Mouse (Mus musculus) adrenal gland, adult 8-10 months (tissue): ENCODE results near the gene Hip1r. TPM values are rescaled to one million over a fixed set of nuclear protein-coding genes. Genes with fewer than 3 reads are reported as not detected.

Experiments used
- DNase-seq: peaks from one replicate; pipeline ENCODE4 v3.0.0; 2022
- total RNA-seq, 4 experiments: library from RNA; stranded (reverse); gene quantifications; 2 replicates each; pipeline ENCODE4 v1.2.4; 2022

The Hip1r gene
- total RNA-seq, 4 experiments from 2014 or later, result 13.2 to 29.8 (median 22.8) TPM

- DNase-seq, result no peak
Measured at GRCm38 (mm10) chr5:124018651-124019050, 45.2 kb downstream of the Hip1r start.

GRCm38 (mm10) chr5:124019348-124020216 lies 46.2 kb downstream of the Hip1r start:
- DNase-seq, result peak; percentile 85

- DNase-seq, result peak; percentile 66
Measured at GRCm38 (mm10) chr5:124021148-124021547, 47.7 kb downstream of the Hip1r start.

GRCm38 (mm10) chr5:124021701-124022100 lies 48.3 kb downstream of the Hip1r start:
- no peak for DNase-seq

GRCm38 (mm10) chr5:124022365-124022764 lies 48.9 kb downstream of the Hip1r start:
- no peak for DNase-seq

GRCm38 (mm10) chr5:124024677-124025076 lies 51.2 kb downstream of the Hip1r start:
- DNase-seq, result peak; percentile 83

- DNase-seq, result no peak
Measured at GRCm38 (mm10) chr5:124025146-124025545, 51.7 kb downstream of the Hip1r start.

GRCm38 (mm10) chr5:124025587-124026441 lies 52.4 kb downstream of the Hip1r start:
- peak; percentile 82 for DNase-seq

GRCm38 (mm10) chr5:124026568-124026967 lies 53.1 kb downstream of the Hip1r start:
- no peak for DNase-seq

- no peak for DNase-seq
Measured at GRCm38 (mm10) chr5:124027702-124028470, 54.5 kb downstream of the Hip1r start.

GRCm38 (mm10) chr5:124028680-124029079 lies 55.3 kb downstream of the Hip1r start:
- DNase-seq, result no peak

- DNase-seq, result no peak
Measured at GRCm38 (mm10) chr5:124029220-124030035, 56.0 kb downstream of the Hip1r start.

GRCm38 (mm10) chr5:124030386-124031067 lies 57.1 kb downstream of the Hip1r start:
- DNase-seq, result no peak

- DNase-seq, result no peak
Measured at GRCm38 (mm10) chr5:124031068-124031955, 57.9 kb downstream of the Hip1r start.

- peak; percentile 85 for DNase-seq
Measured at GRCm38 (mm10) chr5:124032001-124032508, 58.6 kb downstream of the Hip1r start, which contains the start of gene Vps37b. Gene Vps37b (minus strand): TSS chr5:124032270.

- no peak for DNase-seq
Measured at GRCm38 (mm10) chr5:124034471-124034870, 61.0 kb downstream of the Hip1r start.

- no peak for DNase-seq
Measured at GRCm38 (mm10) chr5:124035406-124035805, 62.0 kb downstream of the Hip1r start.

GRCm38 (mm10) chr5:124035806-124036205 lies 62.4 kb downstream of the Hip1r start:
- DNase-seq, result no peak

- DNase-seq, result no peak
Measured at GRCm38 (mm10) chr5:124036341-124036740, 62.9 kb downstream of the Hip1r start.

- no peak for DNase-seq
Measured at GRCm38 (mm10) chr5:124036836-124037235, 63.4 kb downstream of the Hip1r start.
